Mouse (Mus musculus) right cerebral cortex, adult 2 months (tissue): ENCODE data around the gene Ccdc66.

ENCODE experiments used
- DNase-seq, 2 experiments: peaks; one replicate each; pipeline ENCODE4 v3.0.0; 2021 to 2022; ENCODE audit warnings: low spot score in 2 of 2

Ccdc66 gene

GRCm38 (mm10) chr14:27507894-27508643, at the start of gene Ccdc66:
Ccdc66 (minus strand) TSS chr14:27508460.
- peak; percentile 100 for DNase-seq

DNA sequence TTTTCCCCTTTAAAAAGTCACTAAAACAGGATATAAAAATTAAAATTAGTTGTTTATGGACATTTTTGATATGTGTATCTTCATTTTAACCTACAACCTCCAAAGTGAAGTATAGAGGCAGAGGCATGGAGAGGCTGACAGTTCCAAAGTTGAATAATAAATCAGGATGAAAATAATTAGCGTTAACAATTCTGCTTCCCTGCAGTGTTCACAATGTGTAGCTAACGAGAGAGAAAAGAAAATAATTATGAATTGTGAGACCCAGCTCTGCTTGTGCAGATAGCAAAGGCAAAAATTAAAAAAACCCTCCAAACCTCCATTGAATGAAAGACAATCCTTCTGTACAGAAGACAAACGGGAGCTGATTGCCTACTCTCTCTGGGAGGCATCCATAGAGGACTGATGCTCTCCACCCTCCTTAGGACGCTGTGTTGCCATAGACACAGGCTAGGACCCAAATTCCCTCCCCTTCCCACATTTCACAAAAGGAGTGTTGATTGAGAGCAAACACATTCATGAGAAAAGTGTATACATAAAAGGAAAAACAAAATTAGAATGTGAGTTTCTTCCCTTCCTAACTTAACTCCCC, 35.7 kb upstream of the Ccdc66 start:
- DNase-seq: no peak

GRCm38 (mm10) chr14:27536441-27536840, 28.2 kb upstream of the Ccdc66 start:
- DNase-seq: no peak

- no peak for DNase-seq
Measured at GRCm38 (mm10) chr14:27524541-27524940, 16.3 kb upstream of the Ccdc66 start.

GRCm38 (mm10) chr14:27508644-27509301, 513 bp upstream of the Ccdc66 start:
- DNase-seq: no peak

DNA sequence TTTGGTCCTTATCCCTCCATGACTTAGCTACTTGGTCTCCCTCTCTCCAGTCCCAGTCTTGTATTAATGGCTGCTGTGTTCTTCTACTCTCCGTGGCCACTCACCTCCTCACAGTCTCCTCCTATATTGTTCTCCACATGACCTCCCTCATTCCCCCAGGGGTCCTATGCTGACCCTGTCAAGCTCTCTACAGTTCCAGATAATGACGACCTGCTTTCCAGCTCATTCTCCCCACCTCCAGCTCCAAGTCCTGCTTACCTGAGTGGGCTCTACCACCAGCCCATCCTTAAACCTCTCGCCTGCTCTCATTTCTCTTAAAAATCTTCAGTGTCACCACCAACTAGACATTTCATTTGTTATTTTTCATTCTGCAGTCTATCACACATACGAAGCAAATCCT, 7.2 kb downstream of the Ccdc66 start:
- DNase-seq: no peak

DNA sequence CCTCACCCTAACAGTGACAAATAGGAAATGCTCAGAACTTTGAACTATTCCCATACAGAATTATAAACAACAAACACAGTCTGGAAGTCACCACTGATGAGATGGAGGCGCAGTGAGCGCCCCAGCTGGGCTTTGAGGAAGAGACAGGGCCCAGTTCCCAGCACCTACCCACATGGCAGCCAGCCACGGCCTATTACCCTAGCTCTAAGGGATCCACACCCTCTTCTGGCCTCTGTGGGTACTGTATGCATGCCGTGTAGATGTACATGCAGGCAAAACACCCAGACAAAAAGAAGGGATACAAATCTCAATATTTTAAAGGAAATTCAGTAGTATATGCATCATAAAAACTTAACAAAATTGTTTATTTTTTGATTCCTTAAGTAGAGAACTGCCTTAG, 14.7 kb downstream of the Ccdc66 start:
- DNase-seq: no peak

DNA sequence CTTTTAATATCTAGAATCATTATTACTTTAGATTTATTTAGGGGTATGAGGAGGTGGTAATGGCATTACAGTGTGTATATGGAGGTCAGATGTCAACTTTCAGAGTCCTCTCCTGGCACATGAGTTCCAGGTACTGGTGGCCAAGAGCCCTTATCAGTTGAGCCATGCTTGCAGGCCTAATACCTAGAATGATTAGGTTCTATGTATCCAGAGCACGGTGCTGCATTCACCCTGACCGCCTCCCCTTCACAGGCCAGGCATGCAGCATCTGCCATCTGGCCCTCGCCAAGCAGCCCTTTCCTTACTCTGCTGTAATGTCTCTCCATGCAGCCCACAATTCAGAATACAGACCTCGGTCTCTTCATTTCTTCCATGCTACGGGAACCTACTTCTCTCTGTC, 16.9 kb downstream of the Ccdc66 start:
- DNase-seq: no peak

- DNase-seq: no peak
Measured at GRCm38 (mm10) chr14:27446963-27447362, 61.3 kb downstream of the Ccdc66 start.

GRCm38 (mm10) chr14:27444851-27445281, 63.4 kb downstream of the Ccdc66 start:
- DNase-seq: no peak

DNA sequence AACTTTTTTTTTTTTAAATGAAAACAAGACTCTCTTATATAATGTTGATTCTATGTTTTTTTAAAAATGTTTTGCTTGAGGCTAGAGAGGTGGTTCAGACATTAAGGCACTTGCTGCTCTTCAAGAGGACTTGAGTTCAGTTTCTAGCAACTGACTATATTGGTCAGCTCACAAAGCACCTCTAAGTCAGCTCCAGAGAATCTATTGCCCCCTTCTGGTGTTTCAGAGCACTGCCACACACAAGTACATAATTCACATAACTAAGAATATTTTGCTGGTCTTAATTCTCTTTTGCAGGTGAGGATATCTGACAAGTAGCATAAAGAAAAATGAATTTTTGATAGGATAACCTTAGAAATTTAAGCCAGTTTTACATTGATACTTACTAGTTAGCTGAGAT, 67.3 kb downstream of the Ccdc66 start:
- no peak for DNase-seq

GRCm38 (mm10) chr14:27436826-27437225, 71.4 kb downstream of the Ccdc66 start:
- no peak for DNase-seq

DNA sequence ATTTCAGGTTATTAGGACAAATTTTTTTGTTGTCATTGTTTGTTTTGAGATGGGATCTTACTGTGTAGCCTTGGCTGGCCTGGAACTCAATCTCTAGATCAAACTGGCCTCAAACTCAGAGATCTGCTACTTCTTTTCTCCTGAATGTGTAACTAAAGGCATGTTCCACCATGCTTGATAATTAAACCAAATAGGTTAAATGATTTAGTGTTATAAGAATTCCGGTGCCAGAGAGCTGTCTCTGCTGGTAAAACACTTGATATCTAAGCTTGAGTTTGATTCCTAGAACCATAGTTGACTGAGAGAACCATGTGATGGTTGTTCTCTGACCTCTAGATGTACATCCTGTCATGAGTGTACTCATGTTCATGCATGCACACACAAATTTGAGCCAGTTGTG, 72.1 kb downstream of the Ccdc66 start:
- DNase-seq: no peak

DNA sequence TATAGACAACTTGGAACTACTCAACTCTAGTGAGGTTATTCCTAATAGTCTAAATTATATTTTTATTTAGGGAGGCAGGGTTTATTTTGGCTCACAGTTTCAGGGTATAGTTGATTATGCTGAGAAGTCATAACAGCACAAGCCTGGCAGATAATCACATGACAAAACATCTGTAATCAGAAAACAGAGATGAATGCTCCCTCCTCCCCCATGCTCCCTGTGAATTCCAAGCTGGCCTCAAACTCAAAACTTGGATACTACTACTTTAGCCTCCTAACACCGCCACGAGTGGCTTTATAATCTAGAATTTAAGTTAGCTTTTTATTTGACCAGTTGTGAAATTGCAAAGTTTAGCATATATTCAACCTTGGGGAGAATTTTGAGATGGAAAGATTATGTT, 76.2 kb downstream of the Ccdc66 start:
- no peak for DNase-seq
